Mouse (Mus musculus) spleen, embryonic (tissue): ENCODE measurements around the gene Tmem230.

Source experiments
- CTCF ChIA-PET: fragments of 350-600 bp; sonication (Branson Sonifier 250); formaldehyde crosslinking; loops from one replicate; lab custom pipeline; 2022; lab: Charles Lee

Gene Tmem230

DNA sequence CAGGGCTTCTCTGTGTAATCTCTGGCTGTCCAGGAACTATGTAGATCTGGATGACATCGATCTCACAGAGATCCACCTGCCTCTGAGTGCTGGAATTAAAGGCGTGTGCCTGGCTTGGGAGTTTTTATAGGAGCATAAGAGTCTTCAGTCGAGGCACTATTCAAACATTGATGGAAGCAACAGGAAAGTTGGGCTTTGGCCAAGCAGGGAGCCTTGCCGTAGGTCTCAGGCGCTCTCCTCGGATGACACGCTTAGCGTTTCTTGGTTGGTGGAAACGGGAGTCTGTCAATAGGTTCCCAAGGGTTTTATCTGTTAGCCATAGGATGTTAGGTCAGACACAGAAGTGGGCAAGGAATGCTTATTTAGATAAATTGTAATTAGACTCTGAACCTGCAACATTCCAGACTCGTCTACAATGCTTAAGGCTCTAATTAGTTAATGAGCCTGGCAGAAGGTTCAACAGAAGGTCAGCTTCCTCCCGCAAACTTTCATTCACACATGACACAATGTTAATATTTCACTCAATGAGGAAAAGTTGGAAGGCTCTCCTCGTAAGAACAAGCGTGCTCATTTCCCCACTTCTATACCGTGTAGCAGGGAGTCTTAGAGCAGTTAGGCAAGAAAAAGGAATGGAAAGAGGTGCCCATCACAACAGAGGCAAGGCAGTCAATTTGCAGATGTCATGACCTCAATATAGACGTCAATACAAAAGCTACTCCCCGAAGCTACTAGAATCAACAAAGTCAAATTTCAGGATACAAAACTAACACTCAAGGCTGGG lies 13.4 kb downstream of the Tmem230 start:
- CTCF ChIA-PET: no interaction called here

DNA sequence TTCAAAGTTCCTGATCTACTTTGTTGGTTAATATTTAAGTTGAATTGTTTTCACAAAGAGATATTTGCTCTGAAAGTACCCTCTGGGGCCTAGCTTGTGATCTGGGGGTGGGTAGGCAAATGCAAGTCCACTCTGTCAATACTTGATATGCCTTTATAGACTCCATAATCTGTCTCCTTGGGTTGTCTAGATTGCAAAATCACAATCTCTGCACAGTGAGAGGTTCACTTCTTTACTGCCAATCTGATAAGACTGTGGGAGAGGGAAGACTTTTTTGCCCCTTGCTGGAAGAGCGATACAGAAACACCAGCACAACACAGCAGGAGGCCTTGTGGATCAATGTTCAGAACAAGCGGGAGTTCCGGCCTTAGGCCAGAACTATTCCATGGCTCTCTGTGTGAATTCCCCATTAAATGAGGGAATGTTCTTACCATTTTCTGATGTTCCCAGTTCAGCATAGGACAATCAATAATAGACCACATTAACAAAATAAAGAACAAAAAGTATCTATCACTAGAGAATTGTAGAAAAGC lies 15.1 kb downstream of the Tmem230 start:
- CTCF ChIA-PET: no interaction called here

DNA sequence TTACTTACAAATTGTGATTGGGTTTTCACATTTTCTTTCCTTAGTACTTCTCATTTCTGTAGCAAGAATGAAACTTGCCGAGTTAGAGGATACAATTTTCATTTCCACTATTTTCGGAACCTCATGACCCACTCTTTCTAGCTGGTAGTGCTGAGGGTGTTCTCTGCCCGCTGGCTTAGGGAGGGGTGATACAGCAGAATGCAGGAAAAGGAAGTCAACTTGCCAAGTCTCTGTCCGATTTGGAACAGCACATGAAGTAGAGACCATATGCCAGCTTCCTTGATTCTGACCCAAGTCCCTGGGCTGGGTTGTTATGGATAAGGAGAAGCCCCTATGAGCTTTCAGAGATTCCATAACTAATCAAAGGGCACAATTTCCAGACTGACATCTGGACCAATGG lies 23.2 kb downstream of the Tmem230 start:
- CTCF ChIA-PET: no interaction called here

DNA sequence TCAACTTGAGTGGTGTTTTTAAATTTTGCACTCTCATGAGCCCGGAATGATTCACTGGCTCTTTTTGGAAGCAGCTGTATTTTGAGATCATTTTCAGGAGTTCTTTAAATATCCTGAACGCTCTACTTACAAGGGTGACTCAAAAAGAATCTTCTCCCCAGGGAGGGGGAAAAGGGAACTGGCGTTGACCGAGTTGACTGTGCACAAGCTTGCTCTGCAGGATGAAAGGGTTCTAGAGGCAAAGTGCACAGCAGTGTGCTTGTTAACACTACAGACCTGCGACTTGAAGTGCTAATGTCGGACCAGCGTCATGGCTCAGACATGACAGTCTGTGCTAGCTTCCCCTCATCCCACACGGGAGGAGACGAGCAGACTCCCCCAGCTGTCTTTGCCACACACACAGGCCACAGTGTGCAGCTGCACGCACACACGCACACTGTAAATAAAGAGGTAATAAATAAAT lies 26.0 kb downstream of the Tmem230 start:
- CTCF ChIA-PET: no interaction called here

DNA sequence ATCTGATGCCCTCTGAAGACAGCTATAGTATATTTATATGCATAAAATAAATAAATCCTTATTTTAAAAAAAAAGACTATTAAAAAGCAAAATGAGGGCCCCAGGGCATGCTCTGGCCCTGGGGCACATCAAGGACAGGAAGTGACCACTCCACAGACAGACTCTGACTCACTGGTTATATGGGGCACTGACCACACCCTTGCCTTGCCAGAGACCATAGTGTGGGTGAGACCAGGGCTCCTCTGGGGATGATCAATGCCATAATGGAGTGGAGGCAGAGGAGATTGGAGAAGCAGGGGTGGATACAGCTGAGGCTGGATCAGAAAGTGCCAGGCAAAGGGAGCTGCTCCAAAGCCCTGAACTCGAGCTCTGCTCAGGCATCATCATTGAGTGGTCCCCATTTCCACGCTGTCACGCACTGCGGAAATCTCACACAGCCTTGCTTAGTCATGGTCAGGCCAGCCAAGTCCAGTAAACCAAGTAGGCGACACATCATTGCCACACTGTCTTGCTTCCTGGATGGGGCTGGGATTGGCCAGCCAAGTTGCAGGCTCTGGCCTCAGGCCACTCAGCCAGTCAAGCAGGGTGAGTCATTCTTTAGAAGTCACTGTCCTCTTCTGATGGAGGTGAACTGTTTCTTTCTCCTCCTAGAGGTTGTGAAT lies 35.5 kb downstream of the Tmem230 start:
- CTCF ChIA-PET: no interaction called here

DNA sequence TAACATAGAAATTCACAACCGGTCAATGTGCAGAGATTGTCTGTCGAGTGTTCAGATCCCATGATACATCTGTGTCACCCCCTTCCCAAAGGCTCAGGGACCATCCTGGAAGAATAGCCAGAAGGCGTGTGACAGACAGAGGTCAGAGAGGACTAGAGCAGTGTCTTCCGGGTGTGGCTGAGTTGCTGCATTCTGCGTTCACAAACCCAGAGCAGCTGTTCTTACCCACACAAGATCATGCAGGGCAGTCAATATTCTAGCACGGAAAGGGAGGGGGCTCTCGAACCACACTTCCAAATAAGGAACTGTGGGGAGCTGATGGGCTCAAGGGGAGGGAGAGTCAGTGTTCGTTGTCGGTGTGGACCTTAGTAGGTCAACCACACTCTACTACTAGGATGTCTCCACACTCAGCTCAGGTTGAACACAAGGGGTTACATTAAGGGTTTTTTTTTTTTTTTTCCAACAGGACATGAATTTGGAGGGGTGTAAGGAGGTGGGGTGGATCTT lies 36.7 kb downstream of the Tmem230 start:
- CTCF ChIA-PET: interaction anchor here (0.6 kb wide), 1 partner anchor 43 kb away, joined by 5 read pairs; no protein-coding TSS in a partner anchor

DNA sequence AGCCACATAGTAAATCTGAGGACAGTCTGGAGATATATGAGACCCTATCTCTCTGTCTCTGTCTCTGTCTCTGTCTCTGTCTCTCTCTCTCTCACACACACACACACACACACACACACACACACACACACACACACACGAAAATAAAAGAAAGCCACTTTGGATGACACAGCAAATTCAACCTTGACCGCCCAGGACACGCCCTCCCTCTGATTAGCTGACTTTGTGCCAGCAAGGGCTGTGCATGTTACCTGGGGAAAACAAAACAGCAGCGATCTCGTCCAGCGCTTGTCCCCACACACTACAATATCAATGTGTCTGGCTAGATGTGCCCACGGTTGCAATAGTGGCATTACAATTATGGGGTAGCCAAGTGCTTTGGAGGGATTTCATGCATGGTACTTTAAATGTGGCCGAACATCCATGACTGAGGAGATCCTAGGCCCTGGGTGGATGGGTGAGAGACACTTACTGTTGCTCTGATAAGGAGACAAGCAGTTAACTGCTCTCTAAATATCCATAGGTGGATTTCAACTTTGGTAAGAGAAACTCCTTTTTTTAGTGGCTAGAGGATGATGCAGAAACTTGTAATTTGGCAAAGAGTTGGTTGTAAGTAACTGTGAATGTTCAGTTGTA lies 39.2 kb downstream of the Tmem230 start:
- CTCF ChIA-PET: no interaction called here

DNA sequence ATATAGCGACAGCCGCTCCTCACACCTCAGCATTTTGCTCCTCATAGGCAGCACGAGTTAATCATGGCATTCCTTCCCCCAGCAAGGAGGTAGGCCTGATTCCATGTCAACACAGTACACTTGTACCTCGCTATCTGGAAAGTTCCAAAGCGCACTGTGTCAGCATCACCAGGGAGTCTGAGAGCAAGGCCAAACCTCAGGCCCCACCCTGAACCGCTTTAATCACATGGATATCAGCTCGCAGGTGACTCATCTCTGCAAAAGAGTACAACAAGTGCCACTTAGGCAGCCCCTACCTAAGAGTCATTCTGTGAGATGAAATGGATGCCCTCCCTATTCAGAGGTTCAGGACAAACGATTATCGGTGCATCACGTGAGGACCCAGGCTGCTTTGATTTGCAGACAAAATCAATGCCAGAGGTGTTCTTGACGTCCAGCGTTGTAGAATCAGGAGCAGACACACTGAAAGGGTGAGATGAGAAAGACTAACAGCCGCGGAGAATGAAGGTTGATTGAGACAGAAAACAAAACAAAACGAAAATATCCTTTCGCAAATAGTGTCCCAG lies 41.2 kb downstream of the Tmem230 start:
- CTCF ChIA-PET: no interaction called here

DNA sequence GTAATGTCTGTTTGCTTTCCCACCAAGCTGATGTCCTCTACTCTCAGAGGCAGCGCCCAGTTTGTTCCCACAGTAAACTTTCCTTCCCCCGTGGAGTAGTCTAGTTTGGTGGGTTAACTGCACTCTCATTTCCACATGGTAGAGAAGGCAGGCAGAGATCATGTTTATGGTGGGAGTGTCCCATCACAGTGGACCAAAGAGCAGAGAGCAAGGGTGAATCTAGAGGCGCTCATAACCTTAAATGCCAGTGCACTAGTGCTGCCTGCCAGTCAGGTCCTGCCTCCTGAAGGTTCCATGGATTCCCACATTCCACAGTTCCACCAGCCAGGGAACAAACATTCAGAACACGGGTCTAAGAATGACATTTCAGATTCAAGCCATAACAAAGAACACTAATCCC lies 42.1 kb downstream of the Tmem230 start:
- CTCF ChIA-PET: no interaction called here

DNA sequence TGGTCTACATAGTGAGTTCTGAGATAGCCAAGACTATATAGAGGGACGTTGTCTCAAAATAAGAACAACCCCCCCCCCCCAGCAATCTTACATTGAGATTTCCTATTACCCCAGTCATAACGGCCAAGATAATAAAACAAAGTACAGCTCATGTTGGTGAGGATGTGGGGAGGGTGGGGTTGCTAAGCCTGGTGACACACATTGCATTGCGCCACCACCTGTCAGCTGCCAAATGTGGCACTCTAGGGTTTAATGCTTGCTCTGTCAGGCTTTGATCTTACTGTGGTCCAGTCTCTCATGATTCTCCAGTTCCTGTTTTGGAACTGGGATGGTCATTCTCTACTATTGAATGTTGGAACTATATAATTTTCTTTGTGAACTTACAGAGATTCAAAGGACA lies 43.8 kb downstream of the Tmem230 start:
- CTCF ChIA-PET: interaction anchor here (0.5 kb wide), 1 partner anchor 23 kb away, joined by 3 read pairs; no protein-coding TSS in a partner anchor

DNA sequence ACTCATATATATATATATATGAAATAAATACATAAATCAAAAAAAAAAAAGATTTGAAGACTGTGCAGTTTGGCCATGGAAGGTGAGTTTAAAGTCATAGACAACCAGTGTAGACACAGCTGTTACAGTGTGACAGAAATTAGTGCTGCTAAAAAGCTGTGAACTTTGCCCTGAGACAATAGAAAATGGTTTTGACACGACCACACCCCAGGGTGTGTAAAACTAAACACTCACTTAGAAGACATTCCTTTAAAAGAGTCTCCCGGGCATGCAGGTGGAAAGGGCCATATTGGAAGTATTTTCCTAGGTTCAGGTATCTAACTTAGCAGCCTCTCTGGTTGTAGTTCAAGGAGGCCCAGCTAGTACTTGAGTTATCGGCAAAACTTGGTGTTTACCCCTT lies 44.4 kb downstream of the Tmem230 start:
- CTCF ChIA-PET: no interaction called here

DNA sequence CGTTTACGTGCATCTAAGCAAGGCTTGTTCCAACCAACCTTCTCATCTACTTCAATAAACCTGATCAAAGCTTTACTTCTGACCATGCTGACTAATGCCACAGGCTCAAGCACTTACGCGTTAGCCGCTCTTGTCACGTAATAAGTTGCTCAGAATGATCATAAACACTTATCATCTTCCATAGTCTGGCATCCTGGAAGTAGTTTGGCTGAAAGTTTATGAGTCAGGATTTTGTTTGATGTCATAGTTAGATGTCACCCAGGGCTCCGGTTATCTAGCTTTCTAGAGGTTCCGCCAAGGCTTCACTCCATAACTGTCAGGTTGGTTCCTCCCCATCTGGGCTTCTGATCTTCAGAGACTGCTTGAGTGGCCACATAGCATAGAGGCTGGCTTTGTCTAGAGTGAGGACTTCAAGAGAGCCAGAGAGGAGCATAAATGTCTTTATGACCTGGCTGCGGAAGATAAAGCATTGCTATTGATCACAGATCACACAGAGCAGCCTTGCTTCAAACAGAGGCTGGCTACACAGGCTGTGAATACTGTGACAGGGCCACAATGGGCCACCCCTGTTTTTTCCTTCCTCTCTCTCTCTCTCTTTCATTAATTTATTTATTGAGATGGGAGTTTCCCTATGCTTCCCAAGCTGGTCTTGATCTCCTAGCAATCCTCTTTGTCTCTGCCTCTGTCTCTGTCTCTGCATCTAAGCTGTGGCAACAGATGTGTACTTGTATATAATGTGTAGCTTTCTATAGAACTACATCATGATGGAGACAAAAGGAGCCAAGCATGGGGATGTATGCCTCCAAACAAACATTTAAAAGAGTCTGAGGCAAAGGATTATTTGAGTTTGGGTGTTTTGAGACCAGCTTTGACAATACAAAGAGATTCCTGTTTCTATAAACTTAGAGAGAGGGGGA lies 49.3 kb downstream of the Tmem230 start:
- CTCF ChIA-PET: no interaction called here

DNA sequence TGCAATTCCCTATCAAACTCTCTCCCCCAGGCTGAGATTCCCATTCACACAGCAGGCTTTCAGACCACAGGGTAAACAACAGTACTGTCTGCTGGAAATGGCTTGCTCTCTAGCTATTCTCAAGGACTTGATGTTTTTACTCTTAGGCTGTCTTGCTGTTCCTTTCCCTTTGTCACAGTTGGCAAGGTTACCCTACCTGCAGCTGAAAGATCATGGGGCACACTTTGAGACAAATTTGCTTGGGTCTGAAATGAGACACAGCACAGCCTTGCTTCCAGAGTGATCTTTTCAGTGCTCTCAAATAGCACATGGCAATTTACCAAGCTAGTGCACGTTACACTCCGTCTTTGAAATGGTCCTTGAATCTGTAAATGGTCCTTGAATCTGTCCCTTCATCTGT lies 52.0 kb downstream of the Tmem230 start:
- CTCF ChIA-PET: no interaction called here

DNA sequence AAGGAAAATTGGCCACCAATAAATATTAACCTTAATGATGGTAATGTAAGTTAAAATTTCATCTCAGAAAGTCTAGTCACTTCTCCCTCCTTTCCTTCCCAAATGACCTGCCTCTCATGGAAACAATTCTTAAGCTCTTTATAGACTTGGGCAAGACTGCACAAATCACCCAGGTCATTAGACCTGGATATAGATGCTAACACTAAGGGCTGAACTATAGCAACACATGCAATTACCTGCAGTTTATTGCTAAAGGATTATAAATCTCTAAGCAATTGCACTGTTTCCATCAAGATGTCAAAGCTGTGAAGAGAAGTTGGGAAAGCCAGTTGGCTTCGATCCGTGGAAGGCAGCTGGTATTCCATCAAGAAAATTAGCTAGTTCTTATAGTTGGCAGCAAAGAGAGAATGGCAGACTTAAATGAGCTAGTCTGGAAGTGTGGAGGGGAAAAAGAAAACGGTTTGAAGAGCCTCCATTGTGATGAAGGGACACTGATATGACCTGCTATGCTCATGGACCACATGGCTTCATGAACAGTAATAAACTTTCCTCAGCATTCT lies 56.9 kb downstream of the Tmem230 start:
- CTCF ChIA-PET: no interaction called here
